Mouse (Mus musculus) telencephalon, adult 2 months (tissue): ENCODE measurements around the gene Gm20388.
"Not testable (repeated sequence)": the region's sequence is repeated elsewhere in the genome, so short reads cannot be mapped to it uniquely, and the experiment has no call there.

Experiments
- DNase-seq: peaks from one replicate; pipeline ENCODE4 v3.0.0-alpha.2; 2011; ENCODE audit warnings: low read depth, low spot score

Gene Gm20388

GRCm38 (mm10) chr8:124021237-124022227, 4110.9 kb downstream of the Gm20388 start, which contains the start of the genes Taf5l and Urb2:
Taf5l (minus strand) TSS chr8:124021397.
Urb2 (plus strand) TSS chr8:124021508.
- DNase-seq: peak; percentile 71

GRCm38 (mm10) chr8:124026265-124026664, 4115.6 kb downstream of the Gm20388 start:
- DNase-seq: not testable (repeated sequence)

GRCm38 (mm10) chr8:124027831-124028230, 4117.2 kb downstream of the Gm20388 start:
- no peak for DNase-seq

DNA sequence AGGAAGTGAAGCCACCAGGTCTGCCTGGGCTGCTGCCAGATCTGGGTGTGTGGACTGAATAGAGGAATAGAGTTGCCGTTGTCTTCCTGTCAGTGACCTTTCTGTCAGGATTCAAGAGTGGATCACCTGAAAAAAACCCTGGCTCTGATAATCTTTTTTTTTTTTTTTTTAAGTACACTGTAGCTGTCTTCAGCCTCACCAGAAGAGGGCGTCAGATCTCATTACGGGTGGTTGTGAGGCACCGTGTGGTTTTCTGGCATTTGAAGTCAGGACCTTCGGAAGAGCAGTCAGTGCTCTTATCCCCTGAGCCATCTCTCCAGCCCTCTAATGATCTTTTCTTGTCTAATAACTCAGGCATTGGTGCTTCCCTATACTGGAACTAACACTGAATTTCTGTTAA, 4122.8 kb downstream of the Gm20388 start:
- DNase-seq: no peak

DNA sequence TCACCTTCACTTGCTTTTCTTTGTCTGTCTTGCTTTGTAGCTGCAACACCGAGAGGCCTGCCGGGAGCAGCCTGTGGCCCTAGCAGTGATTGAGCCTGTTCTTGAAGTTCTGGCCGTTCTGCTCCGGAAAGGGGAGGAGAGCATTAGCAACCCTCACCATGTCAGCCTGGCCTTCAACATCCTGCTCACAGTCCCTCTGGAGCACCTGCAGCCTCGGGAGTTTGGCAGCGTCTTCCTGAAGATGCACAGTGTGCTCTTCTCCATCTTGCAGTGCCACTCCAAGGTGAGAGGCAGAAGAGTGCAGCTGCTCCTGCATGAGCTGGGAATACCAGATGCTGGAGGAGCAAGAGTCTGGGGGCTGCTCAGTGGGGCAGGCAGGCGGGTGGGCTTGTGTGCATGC, 4127.5 kb downstream of the Gm20388 start:
- DNase-seq: no peak

DNA sequence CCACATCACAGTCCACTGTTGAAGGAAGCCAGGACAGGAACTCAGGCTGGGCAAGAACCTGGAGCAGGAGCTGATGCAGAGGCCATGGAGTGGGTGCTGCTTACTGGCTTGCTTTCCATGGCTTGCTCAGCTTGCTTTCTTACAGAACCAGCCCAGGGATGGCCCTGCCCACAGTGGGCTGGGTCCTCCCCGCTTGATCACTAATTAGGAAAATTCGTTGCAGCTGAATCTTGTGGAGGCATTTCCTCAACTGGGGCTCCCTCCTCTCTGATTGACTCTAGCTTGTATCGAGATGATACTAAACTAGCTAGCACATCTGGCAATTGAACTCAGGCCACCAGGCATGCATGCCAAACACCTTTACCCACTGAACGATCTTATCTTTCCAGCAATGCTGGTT, 4128.7 kb downstream of the Gm20388 start:
- DNase-seq: no peak

- no peak for DNase-seq
Measured at GRCm38 (mm10) chr8:124042201-124042600, 4131.6 kb downstream of the Gm20388 start.

DNA sequence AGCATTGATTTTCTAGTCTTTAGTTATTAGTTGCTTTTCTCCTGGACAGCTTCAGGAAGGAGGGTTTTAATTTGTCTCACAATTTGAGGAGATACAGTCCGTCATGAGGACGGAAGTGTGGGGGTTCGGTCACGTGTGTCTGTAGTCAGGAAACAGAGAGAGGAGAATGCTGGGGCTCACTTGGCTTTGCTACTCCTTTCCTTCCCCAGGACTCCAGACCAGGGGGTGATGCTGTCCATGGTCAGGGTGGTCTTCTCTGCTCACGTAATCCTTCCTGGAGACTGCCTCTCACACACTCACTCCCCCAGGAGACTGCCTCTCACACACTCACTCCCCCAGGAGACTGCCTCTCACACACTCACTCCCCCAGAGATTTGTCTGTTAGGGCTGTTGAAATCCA, 4133.8 kb downstream of the Gm20388 start:
- DNase-seq: no peak

- DNase-seq: no peak
Measured at GRCm38 (mm10) chr8:124044931-124045330, 4134.3 kb downstream of the Gm20388 start.

- no peak for DNase-seq
Measured at GRCm38 (mm10) chr8:124045856-124046255, 4135.2 kb downstream of the Gm20388 start.

GRCm38 (mm10) chr8:124052110-124052509, 4141.5 kb downstream of the Gm20388 start:
- no peak for DNase-seq

DNA sequence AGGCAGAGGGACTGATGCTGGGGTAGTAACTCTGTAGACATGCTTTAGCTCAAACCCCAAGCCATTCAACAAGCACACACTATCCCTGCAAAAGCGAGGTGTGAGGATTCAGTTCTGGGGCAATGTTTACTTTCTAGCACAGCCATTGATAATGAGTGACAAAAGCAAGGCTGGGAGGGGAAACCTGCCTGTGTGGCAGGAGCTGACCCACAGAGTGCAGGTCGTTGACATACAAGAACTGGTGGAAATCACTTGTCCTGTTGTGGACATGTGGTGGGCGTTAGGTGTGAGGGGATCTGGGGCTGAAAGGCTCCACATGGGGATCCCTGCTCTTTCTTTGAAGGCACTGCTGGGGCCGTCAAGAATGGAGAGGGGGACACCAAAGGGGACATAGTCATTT, 4141.9 kb downstream of the Gm20388 start:
- DNase-seq: no peak

GRCm38 (mm10) chr8:124056832-124057655, 4146.4 kb downstream of the Gm20388 start:
- DNase-seq: no peak

GRCm38 (mm10) chr8:124066325-124067058, 4155.9 kb downstream of the Gm20388 start:
- DNase-seq: no peak

DNA sequence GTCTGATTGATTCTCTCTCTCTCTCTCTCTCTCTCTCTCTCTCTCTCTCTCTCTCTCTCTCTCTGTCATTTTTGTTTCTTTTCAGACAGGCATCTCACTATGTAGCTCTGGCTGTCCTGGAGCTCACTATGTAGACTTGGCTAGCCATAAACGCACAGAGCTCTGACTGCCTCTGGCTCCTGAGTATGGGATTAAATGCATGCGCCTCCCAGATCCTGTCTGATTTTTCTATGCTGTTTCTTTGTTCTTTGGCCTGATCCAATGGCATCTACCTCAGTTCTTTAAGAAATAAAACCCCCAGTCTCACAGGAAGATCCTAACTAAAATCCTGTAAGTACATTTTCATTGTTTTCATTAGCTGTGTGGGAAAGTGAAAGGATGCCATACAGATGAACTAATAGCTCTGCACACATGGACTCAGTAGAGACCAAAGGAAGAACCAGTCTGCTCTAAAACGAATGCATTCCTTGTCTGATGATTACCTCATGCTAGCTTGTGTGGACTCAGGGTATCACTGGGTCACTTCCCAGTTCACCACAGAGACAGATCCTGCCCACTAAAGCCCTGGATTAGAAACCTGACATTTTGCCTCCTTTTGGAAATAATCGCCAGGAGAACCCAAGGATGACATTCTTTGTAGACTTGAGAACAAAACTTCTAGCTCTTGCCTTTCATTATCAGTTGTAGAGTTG, 4156.6 kb downstream of the Gm20388 start:
- DNase-seq: no peak

DNA sequence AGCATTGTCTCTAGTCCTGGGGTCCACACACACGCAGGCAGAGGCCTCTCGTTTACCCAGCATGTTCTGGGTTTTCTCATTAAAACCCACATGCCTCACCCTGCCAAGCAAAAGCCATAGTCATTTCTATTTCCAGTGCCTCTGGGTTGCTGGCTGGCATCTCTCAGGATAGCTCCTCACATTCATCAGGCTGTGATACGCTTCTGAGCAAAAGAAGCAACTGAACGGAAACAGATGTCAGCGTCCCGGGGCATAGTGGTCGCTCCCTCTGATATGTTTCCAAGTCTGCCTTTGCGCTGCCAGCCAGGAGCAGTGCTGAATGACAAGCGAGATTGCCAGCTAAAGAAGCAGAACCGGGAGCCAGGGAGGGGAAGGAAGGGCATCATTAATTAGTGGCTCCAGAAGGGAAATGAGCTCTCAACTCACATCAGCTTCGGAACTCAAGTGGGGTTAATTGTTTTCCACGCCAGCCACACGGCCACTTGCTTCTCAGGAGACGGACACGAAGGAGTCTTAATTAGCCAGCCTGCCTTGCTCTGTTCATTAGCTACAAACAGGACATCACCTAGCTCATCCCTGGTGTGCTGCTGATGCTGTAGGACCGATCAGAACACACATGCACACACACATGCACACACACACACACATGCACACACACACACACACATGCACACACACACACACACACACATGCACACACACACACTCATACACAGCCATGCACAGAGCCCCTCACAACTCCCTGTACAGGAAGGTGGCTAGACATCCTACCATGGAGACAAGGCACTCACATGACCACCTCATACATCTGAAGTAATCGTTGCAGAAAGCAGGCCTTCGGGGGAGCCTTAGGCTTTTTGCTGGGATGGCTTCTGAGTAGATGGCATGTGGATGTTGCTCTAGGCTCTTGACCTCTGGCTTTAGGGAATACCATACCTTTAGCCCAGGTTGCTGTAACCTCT, 4160.0 kb downstream of the Gm20388 start:
- DNase-seq: no peak

DNA sequence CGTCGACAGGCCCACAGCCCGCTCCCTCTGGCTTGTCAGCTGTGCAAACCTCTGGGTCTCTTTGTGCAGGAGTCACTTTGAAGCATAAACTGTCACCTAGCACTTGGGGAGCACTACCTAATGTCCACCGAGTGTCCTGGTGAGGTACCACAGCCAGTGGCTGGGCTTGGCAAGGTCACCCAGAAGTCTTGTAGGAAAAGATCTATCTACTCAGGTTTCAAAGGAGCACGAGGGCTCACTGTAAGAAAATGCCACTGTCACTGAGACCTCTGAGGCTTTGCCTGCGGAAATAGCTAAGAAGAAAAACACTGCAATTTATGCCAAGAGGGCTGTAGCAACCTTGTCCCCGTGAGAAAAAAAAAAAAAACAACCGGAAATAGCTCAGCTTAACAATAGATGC, 4165.3 kb downstream of the Gm20388 start:
- DNase-seq: no peak

- DNase-seq: no peak
Measured at GRCm38 (mm10) chr8:124076416-124076815, 4165.8 kb downstream of the Gm20388 start.

DNA sequence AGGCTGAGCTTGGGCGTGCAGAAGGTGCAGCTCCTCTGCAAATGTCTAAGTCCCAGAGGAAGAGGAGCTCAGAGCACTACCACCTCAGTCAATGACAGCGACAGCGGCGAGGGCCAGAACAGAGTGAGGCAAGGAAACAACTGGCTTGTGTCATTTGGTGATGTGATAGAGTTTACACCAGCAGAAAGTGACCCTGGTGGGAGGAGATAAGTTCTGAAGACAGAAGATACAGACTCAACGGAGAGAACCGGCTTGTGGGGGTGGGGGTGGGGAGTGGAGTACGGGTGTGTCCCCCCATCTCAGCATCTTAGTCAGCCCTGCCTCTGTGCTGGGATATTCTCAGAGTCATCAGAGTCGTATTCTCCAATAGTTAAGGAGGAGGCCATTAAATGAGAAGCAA, 4166.7 kb downstream of the Gm20388 start:
- no peak for DNase-seq

- no peak for DNase-seq
Measured at GRCm38 (mm10) chr8:124077998-124078397, 4167.4 kb downstream of the Gm20388 start.
